Mouse (Mus musculus): ENCODE data around the gene Myo9b.

The Myo9b gene

DNA sequence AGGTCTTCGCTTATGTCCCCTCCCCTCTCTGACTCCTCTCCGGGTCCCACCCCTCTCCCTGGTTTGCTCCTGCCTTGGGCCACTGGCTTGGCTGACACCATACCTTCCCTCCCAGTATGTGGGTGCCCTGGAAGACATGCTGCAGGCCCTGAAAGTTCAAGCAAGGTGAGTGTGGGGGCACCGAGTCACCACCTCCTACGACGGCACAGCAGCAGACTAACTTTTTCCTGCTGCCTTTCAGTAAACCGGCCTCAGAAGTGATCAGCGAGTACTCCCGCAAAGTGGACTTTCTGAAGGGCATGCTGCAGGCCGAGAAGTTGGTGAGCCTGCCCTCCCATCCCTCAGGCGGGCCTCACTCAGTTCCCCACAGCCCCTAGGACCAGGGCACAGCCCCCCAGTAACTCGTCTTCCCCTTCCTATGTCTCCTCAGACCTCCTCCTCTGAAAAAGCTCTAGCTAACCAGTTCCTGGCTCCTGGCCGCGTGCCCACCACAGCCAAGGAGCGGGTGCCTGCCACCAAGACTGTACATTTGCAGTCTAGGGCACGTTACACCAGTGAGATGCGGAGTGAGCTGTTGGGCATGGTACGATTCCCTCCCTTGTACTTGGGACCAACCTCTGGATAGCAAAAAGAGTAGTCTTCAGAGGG lies 95.1 kb downstream of the Myo9b start:
- no peak for DNase-seq (ENCODE audit: low spot score)

DNA sequence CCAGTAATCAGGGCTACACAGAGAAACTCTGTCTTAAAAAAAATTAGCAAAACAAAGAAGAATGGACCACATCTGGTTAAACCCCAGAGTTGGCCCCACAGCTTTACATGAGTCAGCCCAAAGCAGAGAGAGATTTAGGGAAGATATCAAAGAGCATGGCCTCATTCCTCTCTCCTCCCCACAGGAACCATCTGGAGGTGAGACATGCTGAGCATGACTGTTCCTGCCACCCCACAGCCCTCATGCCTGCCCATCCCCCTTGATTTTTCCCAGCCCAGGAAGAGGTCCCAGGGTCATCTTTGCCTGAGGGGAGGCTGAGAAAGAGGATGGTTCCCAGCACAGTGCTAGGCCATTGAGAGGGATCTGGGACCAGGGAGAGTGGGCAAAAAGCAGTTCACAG lies 95.9 kb downstream of the Myo9b start:
- no peak for DNase-seq (ENCODE audit: low spot score)

DNA sequence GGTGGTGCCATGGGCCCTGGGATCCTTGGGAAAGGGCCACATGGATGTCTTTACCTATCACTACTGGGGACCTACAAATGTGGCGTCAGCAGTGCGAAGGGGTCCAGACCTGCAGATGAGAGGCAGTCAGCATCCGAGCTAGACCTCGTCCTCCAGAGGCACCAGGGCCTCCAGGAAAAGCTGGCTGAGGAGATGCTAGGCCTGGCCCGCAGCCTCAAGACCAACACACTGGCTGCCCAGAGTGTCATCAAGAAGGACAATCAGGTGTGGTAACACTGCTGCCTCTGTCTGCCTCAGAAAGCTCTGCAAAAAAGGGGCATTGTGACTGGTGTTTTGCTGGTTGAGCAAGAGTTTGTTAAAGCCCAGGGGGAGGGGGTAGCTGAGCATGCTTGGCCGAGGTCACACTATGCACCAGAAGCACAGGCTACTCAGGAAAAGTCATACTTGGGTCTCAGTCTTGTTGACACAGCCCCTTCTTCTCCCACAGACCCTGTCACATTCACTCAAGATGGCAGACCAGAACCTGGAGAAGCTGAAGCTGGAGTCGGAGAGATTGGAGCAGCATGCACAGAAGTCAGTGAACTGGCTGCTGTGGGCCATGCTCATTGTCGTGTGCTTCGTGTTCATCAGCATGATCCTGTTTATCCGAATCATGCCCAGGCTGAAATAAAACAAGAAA lies 96.7 kb downstream of the Myo9b start:
- no peak for DNase-seq (ENCODE audit: low spot score)

DNA sequence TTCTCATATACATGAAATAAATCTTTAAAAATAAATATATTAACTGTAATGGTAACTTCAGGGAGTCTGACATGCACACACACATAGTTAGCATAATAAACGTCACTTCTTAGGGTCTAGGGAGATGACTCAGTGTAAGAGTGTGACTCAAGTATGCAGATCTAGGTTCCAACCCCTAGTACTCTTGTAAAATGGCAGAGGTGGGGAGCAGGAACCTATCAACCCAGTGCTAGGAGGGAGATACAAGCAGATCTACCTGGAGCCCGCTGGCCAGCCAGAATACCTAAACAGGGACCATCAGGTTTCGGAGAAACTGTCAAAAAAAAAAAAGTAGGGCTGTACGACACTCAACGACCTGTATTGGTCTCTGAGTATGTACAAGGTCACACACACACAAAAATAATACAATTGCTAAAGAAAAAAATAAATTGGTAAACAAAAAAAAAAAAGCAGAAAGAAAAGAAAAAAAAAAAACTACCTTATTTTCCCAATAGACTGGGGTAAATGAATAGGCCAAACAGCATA lies 98.3 kb downstream of the Myo9b start:
- DNase-seq (ENCODE audit: low spot score) = no peak

DNA sequence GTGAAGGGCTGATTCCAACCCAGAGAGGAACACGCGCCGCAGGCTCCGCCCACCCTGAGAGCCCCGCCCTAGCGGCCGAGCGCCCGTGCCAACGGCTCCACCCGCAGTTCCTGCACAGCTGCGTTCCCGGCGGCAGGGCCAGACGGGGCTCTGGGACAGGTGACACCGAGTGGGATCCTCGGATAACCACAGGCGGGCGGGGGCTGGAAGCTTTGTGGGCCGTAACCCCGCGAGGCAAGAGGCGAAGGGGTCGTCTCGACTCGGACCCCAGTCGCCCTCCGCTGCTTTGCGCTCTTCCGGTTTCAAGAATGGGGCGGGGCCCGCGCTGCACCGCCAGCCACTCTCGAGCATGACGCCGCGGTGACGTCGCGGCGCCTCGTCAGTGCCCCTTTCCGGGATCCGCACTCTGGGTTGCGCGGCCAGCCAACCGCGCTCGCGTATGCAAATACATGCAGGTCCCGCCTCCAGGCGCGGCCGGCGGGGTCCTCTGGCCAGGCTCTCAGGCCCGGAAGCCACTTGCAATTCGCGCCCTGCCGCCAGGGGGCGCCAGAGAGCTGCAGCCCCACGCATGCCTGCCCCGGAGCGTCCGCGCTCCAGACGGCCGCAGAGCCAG lies 98.8 kb downstream of the Myo9b start, which contains the start of gene Ocel1:
Gene Ocel1, plus strand, starts transcription at position 63 of the 613 bp plus-strand sequence.
- peak; percentile 94 for DNase-seq (ENCODE audit: low spot score)

DNA sequence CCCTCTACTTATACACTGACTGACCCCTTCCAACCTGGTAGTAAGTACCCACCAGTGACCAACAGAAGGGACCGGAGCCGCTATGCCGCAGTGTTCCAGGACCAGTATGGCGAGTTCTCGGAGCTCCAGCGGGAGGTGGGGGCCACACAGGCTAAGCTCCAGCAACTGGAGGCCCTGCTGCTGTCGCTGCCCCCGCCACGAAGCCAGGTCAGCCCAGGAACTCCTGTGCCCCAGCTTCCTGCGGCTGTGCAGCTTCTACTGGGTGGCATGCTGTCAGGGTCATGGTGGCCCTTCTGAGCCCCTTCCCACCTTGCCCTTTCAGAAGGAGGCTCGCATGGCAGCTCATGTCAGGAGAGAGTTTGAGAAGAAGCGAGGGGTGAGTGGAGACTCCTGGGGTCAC lies 99.9 kb downstream of the Myo9b start:
- no peak for DNase-seq (ENCODE audit: low spot score)

DNA sequence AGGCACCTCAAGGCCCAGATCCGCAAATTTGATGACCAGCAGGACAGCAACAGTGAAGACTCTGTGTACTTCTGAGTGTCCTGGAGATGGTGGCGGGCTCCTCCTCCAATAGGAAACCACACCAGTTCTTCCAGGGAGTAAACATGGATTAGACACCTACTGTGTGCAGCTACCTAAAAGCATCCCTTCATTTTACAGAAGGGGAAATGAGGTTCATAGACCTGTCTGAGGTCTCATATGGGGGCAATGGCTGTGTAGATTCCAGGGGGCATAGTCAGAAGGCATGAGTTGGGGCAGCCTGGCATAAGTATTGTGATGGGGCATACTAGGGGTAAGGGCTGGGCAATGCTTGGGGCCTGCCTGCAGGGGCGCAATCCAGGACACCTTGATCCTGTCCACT lies 100.5 kb downstream of the Myo9b start:
- DNase-seq (ENCODE audit: low spot score) = no peak

DNA sequence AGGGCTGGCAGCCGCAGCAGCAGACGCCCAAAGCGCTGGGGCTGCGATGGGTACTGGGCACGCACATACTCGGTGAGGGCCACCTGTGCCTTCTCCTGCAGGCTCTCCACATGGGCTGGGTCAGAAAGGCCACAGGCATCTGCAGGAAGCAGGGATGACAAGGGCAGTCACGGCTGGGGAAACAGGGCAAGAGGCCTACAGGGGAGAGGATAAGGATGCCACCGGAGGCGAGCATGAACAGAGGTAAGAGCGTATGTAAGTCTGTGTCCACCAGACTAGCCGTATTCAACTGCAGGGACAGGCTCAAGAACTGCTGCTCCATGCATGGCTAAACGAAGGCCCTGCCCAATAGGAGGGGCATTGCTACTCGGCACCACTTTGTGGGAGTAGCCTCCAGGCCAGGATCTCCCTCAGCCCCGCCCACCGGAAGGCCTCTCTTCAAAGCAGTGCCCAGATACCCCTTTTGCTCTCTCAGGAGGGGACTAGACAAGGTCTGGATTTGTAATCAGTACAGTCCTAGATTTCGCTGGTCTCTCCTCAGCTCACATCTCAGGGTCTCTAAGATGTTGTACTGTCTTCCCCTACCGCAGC lies 102.2 kb downstream of the Myo9b start:
- DNase-seq (ENCODE audit: low spot score) = no peak

DNA sequence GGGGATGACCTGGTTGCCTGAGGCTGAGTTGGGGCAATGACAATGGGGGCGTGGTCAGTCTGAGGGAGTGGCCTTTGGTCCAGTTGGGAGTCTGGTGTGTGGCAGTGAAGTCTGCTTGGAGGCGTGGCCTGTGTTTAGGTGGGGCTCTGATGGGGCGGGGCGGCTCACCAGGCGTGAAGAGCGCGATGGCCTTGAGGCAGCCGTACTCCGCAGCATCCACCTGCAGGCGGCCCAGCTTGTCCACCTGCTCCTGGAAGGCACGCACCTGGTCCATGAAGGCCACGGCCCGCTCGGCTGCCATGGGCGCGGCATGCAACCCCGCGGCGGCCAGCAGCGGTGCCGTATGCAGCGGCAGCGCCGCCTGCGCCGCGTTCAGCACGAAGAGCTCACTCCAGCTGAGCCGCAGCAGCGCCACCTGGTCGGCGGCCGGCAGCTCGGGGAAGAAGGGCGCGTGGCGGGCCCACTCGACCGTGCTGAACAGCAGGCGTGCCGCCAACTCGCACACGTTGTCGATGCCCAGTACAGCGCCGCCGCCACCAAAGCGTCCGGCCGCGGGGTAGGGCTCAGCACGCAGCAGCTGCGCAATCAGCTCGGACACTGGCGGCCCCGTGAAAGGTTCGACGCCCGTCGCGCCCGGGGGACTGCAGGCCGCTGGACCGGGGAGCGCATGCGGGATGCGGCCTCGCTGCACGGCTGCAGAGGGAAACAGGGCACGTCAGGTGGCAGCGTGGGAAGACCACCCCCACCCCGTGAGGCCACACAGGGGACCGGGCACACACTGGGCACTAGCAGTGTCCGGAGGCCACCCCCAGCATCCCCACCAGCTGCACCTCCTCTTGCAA lies 103.3 kb downstream of the Myo9b start:
- DNase-seq (ENCODE audit: low spot score) = no peak

DNA sequence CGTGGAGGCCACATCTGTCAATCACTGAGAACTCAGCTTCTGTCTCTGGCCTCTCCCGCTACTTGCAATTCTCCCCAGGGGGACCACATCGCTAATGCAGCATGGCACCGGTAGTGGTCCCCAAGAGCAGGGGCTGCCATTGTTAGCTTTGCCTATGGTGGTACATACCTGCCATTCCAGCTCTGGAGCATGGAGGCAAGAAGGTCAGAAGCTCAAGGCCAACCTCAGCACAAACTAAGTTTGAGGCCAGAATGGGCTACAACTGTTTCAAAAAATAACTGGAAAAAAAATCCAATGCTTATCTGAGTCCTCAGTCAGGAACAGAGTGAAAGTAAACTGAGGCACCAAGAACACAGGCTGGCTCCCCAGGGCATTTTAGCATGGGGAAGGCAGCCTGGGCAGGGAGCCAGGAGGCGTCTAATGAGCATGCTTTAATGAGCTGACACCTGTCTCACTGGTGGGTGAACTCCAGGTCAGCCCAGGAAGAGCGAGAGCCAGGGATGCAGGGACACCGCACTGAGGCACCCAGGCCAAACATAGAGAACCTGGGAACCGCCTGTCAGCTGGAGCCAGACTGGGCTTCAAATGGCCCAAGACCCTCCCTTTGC lies 104.0 kb downstream of the Myo9b start:
- no peak for DNase-seq (ENCODE audit: low spot score)

DNA sequence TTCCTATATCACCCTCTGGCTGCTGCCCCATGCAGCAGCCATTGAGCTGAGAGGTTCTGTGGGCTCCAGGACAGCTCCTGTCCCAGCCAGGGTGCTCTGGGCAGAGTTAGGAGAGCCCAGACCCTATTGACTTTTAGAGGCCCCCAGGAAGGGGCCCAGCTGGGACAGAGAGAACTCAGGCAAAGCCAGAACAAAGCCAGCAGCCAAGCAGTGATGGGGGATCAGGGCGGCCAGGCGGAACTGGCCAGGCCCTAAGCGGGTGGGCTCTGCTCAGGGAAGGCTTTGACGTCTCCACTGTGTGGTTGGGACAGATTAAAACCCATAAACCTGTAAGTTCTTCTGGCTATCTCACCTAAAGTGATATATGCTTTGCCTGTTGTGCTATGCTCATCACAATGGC lies 106.5 kb downstream of the Myo9b start:
- no peak for DNase-seq (ENCODE audit: low spot score)

DNA sequence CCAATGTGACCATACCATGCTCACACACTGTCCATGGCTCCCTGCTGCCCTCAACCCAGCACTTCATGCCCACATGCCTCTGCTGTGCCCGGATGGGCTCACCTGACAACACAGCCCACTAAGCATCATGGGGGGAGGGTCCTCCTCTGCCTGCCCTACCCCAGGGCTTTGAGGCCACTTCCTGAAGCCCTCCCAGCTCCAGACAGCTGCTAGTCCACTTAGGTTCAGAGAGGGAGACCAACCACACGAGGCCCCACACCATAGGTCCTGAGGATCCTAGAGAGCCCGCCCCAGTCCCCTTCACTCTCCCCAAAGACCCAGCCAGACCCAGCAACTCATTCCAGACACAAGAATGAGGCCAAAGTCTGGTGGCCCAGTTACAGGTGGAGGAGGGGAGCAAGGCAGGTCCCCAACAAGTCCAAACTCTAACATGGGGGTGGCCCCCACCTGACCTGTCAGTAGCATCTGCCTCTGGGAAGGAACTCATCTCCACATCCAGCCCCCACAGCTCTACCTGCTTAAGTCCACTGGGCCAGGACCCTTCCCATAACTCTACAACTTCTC lies 107.1 kb downstream of the Myo9b start:
- no peak for DNase-seq (ENCODE audit: low spot score)

DNA sequence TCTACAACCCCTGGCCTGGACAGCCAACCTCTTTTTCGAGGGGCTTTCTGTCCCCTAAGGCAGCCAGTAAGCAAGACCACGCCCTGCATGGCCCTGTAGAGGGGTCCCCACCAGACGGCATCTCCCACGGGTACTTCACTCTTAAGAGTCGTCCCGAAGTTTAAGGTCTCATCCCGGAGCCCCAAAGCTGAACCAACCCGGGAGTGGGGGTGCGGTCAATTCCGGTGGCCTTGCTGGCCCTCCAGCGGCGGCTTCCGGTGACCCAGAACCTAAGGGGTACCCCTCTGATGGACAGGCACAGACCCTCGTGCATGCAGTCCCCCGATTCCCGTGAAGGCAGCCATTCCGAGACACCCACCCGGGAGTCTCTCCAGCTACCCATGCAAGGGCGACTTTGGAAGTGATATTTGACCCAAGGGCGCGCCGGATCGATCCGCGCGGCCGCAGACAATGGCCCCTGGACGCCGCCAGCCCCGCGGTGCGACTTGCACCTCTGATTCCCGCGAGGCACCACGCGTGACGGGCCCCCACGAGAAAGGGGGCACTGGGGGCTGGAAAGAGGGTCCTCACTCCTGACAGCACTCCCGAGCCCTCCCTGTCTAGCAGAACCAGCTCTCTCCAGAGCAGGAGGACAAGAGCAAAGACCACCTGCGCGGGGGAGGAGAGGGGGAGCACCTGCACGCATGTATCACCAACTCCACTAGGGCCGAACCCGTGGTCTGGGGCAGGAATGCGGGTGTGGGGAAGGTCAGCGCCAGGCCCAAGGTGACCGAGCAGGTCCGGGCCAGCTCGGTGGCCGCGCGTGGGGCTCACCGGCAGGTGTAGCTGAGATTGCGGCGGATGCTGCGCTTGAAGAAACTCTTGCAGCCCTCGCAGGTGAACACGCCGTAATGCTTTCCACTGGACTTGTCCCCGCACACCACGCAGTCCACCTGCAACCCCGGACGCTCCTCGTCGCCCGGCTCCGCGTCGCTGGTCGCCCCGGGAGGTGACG lies 108.0 kb downstream of the Myo9b start:
- DNase-seq (ENCODE audit: low spot score) = no peak

DNA sequence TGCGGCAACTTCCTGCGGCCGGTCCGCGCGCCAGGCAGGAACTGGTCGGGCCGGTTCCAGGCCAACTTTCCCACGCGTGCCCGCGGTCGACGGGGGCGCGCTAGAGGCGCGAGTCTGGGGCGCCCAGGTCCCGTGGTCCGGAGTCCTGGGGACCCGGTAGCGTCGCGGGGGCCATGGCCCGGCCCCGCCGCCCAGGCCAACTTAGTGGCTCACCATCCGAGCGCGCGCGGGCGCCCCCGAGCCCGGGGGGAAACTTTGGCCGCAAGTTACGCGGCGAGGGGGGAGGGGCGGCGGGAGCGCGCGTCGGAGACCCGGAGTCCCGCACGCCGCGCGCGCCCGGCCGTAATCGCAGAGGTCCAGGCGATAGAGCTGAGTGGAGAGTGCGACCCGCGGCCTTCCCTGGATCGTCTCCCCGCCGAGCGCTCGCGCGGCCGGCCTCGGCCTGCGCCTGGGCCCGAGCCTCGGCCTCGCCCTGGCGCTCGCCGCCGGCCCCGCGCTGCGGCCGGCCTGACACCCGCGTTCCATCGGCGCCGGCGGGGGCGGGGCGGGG lies 109.0 kb downstream of the Myo9b start, which contains the start of gene Nr2f6:
Gene Nr2f6, minus strand, starts transcription at position 540 of the 550 bp plus-strand sequence.
- peak; percentile 65 for DNase-seq (ENCODE audit: low spot score)

DNA sequence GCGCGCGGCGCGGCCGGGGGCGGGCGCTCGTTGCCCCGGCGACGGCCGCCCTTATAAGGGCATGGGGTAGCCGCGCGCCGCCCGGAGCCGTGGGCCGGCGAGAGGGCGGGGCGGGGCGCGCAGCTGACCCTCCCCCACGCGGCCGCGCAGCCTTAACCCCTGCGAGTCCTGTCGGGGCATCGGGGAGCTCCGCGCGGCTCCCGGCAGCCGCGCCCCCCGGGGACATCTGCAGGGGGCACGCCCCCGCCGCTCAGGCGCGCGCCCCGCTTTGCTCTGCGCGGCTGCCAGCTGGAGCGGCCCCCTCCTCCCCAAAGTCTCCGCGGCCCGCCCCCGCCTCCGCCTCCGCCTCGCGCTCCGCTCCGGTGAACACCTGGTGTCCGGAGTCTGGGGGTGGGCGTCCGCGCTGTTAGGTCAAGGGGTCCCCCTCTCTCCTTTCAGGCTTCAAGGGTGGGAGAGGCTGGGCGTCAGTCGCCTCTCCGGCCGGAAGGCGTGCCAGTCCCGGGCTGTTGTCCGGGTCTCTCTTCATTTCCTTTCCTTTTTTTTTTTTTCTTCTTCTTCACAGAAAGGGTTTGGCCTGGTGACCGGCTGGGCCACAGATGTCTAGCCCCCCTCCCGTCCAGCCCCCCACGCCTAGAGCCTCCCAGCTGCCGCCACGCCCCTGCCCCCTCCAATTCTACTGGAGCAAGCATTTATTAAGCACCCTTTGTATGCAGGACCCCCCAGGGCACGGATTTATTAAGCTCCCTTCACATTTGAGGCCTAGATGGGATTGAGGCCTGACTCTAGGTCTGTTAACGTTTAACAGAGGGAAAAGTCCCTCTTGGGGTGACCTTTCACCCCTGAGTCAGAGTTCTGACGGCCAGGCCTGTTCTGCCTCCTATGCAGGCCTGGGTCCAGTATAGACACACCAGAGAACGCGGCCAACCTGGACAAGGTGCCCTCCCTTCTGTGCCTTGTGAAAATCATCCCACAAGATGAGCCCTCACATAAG lies 109.8 kb downstream of the Myo9b start:
- DNase-seq (ENCODE audit: low spot score) = peak; percentile 89

DNA sequence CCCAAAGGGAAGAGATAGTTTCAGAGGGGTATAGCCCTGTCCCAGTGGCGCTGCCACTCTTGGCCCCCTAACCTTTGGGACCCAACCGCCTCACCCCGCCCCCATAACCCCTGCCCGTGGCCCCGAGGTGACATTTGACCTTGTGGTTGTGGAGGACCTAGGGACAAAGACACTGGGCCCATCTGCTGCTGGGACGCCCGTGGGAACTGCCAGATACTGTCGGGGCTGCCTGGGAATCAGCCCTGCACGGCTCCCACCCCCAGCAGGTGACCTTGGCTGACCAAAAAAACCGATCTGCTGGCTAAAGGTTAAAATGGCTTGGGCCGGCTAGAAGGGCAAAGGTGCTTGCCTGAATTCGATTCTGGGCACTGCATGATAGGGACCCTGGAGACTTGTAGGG lies 110.9 kb downstream of the Myo9b start:
- no peak for DNase-seq (ENCODE audit: low spot score)

DNA sequence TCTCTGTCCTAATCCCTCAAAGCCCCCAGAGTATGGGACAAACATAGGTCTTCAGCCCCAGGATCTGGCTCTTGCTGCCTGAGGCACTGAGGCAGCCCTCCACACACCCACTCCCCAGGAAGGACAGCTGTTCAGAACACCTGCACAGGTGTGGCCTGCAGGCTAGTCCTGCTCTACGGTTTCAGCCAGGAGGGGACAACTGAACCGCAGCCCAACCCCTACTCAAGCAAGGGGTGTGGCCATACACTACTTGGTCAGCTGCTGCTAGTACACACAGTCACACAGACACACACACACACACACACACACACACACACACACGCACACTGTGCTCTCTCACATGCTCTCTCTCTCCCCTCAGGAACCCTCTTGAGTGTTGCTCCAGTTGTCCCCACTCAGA lies 111.3 kb downstream of the Myo9b start:
- DNase-seq (ENCODE audit: low spot score) = no peak

DNA sequence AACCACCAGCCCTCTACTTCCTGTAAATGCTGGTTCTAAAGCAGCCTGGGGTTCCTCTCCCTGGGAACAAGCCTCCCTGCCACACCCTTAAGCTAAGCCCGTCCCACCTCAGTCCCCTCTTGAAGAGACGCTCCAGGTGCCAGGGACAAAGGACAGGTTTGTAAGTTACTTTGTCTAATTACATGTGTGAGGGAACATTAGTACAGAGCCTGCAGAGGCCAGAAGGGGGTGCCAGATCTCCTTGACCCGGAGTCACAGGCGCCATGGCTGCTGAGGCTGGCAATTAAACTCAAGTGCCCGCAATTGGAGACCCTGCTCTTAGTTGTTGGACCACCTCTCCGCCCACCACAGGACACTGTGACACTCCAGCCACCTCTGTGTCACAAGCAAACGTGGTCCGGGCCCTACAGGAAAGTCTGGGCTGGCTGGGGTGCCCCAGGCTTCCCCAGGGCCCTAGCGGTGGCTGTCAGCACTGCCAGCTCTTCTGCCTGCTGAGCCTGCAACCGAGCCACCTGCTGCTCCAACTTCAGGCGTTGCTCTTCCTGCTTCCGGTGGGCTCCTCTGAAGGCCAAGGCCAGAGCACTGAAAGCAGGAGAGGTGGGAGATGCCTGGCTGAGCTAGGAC lies 112.8 kb downstream of the Myo9b start:
- no peak for DNase-seq (ENCODE audit: low spot score)
